Mouse (Mus musculus): ENCODE results near the gene Hfe.

DNA sequence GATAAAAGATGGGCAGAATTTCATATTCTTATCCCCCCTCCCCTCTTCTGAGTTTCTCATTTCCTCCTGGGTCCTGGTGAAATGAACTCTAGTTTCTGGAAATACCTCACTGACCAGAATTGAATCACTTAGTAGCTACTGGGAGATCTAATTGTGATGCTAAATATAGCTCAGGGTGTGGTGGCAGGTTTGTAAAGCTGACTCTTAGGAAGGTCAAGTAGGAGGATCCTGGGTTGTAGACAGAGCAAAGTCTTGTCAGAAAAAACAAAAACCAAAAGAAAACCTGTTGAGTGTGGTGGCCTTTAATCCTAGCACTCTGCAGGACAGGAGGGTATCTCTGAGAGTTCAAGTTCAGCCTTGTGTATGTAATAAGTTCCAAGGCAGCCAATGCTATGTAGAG, 31.4 kb upstream of the Hfe start:
- no peak for TF ChIP-seq POLR2A (IDR thresholded peaks at IDR 0.05; ENCODE audit: low read depth, low read length)
- no peak for TF ChIP-seq CTCF (IDR thresholded peaks at IDR 0.05; ENCODE audit: borderline replicate concordance, insufficient read depth, low read length)
